ENCODE assay signal across 19 mouse cellular contexts in genomic region chr4:132797461-132797860, GRCm38 (mm10). TPM values are rescaled to one million over a fixed set of nuclear protein-coding genes. Genes with fewer than 3 reads are reported as not detected.
DNase-seq lines count a peak whose midpoint lies in the region; ATAC-seq and TF ChIP-seq lines count a peak whose summit lies in the region.
"Had no signal": no experiment of that assay in that cellular context is flagged by ENCODE, and none has a peak within 500 bp of the region (broad histone marks: within the 10 kb centered on the region; RNA-seq: fewer than 3 reads in every experiment).

No protein-coding gene starts in this region.

- peaks cover 9% of the 10 kb centered on the region; the same call in 1 of the 2 replicates for H3K27me3 ChIP-seq in intestine, postnatal 0 days (replicated peaks; ENCODE audit: control insufficient read depth, insufficient read depth, low read length)
- peaks cover 6% of the 10 kb centered on the region for H3K27me3 ChIP-seq in intestine, embryonic 15.5 days (replicated peaks)
- peaks cover 3% of the 10 kb centered on the region; the same call in 1 of the 2 replicates for H3K27me3 ChIP-seq in midbrain, embryonic 11.5 days (ENCODE audit: control insufficient read depth, insufficient read depth, low read length)
- H3K27me3 ChIP-seq in midbrain, embryonic 10.5 days (ENCODE audit: low read depth, poor library complexity, severe bottlenecking), result peaks cover 29% of the 10 kb centered on the region
- peaks cover 9% of the 10 kb centered on the region for H3K27me3 ChIP-seq in forebrain, embryonic 15.5 days

- 69% methylated on average over 1 of the region's 1 CpGs for WGBS in intestine, postnatal 0 days
- whole genome bisulfite sequencing in intestine, embryonic 15.5 days, result 67% methylated on average over 1 of the region's 1 CpGs
- WGBS in midbrain, embryonic 11.5 days, result 91% methylated on average over 1 of the region's 1 CpGs
- 85% methylated on average over 1 of the region's 1 CpGs for WGBS in midbrain, embryonic 10.5 days
- 91% methylated on average over 1 of the region's 1 CpGs for WGBS in forebrain, embryonic 15.5 days

- H3K9me3 ChIP-seq in intestine, postnatal 0 days (ENCODE audit: control insufficient read depth), result no peaks in the 10 kb centered on the region
- H3K9me3 ChIP-seq in intestine, embryonic 15.5 days, result no peaks in the 10 kb centered on the region
- no peaks in the 10 kb centered on the region for H3K9me3 ChIP-seq in midbrain, embryonic 11.5 days (ENCODE audit: control insufficient read depth, low read length)
- no peaks in the 10 kb centered on the region for H3K9me3 ChIP-seq in midbrain, embryonic 10.5 days (replicated peaks)
- H3K9me3 ChIP-seq in forebrain, embryonic 15.5 days, result no peaks in the 10 kb centered on the region
- H3K9me3 ChIP-seq: embryonic facial prominence, embryonic 10.5 days; forebrain, embryonic 13.5 days; heart, embryonic 12.5 days; hindbrain, embryonic 12.5 days had no signal

- no peak overlapping the region for H3K9ac ChIP-seq in intestine, postnatal 0 days (ENCODE audit: low read depth, low read length)
- no peak overlapping the region for H3K9ac ChIP-seq in intestine, embryonic 15.5 days
- no peak overlapping the region for H3K9ac ChIP-seq in midbrain, embryonic 11.5 days (ENCODE audit: low read length)
- no peak overlapping the region for H3K9ac ChIP-seq in forebrain, embryonic 15.5 days (replicated peaks)
- H3K9ac ChIP-seq: forebrain, embryonic 13.5 days; heart, embryonic 12.5 days; hindbrain, embryonic 12.5 days had no signal

- 0 out of 2 replicates have a peak, but pooled peaks have one; percentile 19 for TF ChIP-seq CTCF in intestine, postnatal 0 days (IDR thresholded peaks at IDR 0.05; ENCODE audit: low read depth)

- no peak for ATAC-seq in intestine, postnatal 0 days
- ATAC-seq in intestine, embryonic 15.5 days, result no peak
- no peak for ATAC-seq in midbrain, embryonic 11.5 days (ENCODE audit: low FRiP score)
- ATAC-seq in forebrain, embryonic 15.5 days (replicated peaks), result no peak
- ATAC-seq: forebrain, embryonic 13.5 days; hindbrain, embryonic 16.5 days; inflammation-experienced regulatory T-cells, adult 6 months had no signal

- no peak overlapping the region for H3K4me3 ChIP-seq in intestine, postnatal 0 days (ENCODE audit: low read depth, low read length)
- H3K4me3 ChIP-seq in intestine, embryonic 15.5 days (replicated peaks), result no peak overlapping the region
- H3K4me3 ChIP-seq in midbrain, embryonic 11.5 days (ENCODE audit: low read depth, low read length), result no peak overlapping the region
- no peak overlapping the region for H3K4me3 ChIP-seq in midbrain, embryonic 10.5 days
- no peak overlapping the region for H3K4me3 ChIP-seq in brown adipose tissue, adult 24 weeks (ENCODE audit: insufficient read depth, low read depth, low read length)
- H3K4me3 ChIP-seq in forebrain, embryonic 15.5 days, result no peak overlapping the region
- H3K4me3 ChIP-seq: embryonic facial prominence, embryonic 10.5 days; forebrain, embryonic 13.5 days; gastrocnemius, adult 2 months; heart, embryonic 12.5 days; hindbrain, embryonic 12.5 days had no signal

- DNase-seq in midbrain, embryonic 11.5 days (ENCODE audit: low spot score, missing footprints), result peak; percentile 81
- no peak for DNase-seq in midbrain, embryonic 10.5 days (ENCODE audit: low spot score)
- DNase-seq in natural killer cell, adult 2 months (ENCODE audit: low spot score in 2 of 2), result no peak
- DNase-seq: adrenal gland, postnatal 10 days; cerebellum, adult 18-20 months; cerebellum, postnatal 10 days; gastrocnemius, adult 2 months; gastrocnemius, postnatal 25 days had no signal

- H3K4me2 ChIP-seq in intestine, postnatal 0 days (replicated peaks; ENCODE audit: low read depth), result no peak overlapping the region
- H3K4me2 ChIP-seq in intestine, embryonic 15.5 days (replicated peaks), result no peak overlapping the region
- no peak overlapping the region for H3K4me2 ChIP-seq in midbrain, embryonic 11.5 days
- no peak overlapping the region for H3K4me2 ChIP-seq in forebrain, embryonic 15.5 days (replicated peaks)
- H3K4me2 ChIP-seq: forebrain, embryonic 13.5 days; heart, embryonic 12.5 days; hindbrain, embryonic 12.5 days had no signal

- 0 out of 2 replicates have a peak, but pooled peaks cover 4% of the 10 kb centered on the region for H3K4me1 ChIP-seq in intestine, postnatal 0 days (replicated peaks; ENCODE audit: control insufficient read depth, insufficient read depth, low read length)
- peaks cover 6% of the 10 kb centered on the region; the same call in 1 of the 2 replicates for H3K4me1 ChIP-seq in intestine, embryonic 15.5 days (replicated peaks)
- no peaks in the 10 kb centered on the region for H3K4me1 ChIP-seq in midbrain, embryonic 11.5 days (ENCODE audit: control insufficient read depth, insufficient read depth, low read length)
- H3K4me1 ChIP-seq in midbrain, embryonic 10.5 days, result peaks cover 15% of the 10 kb centered on the region
- H3K4me1 ChIP-seq in brown adipose tissue, adult 24 weeks (ENCODE audit: control insufficient read depth, insufficient read depth, insufficient read length, low read length), result peaks cover 7% of the 10 kb centered on the region; the same call in 1 of the 2 replicates
- H3K4me1 ChIP-seq in forebrain, embryonic 15.5 days, result 0 out of 2 replicates have a peak, but pooled peaks cover 6% of the 10 kb centered on the region

- H3K36me3 ChIP-seq in intestine, postnatal 0 days (ENCODE audit: control insufficient read depth, insufficient read depth), result no peaks in the 10 kb centered on the region
- no peaks in the 10 kb centered on the region for H3K36me3 ChIP-seq in intestine, embryonic 15.5 days
- no peaks in the 10 kb centered on the region for H3K36me3 ChIP-seq in midbrain, embryonic 11.5 days (ENCODE audit: control insufficient read depth, insufficient read depth, low read length)
- no peaks in the 10 kb centered on the region for H3K36me3 ChIP-seq in midbrain, embryonic 10.5 days
- H3K36me3 ChIP-seq in forebrain, embryonic 15.5 days, result no peaks in the 10 kb centered on the region
- H3K36me3 ChIP-seq: embryonic facial prominence, embryonic 10.5 days; heart, embryonic 12.5 days; hindbrain, embryonic 12.5 days had no signal

- H3K27ac ChIP-seq in intestine, postnatal 0 days (ENCODE audit: low read depth, low read length), result no peak overlapping the region
- no peak overlapping the region for H3K27ac ChIP-seq in intestine, embryonic 15.5 days
- H3K27ac ChIP-seq in midbrain, embryonic 11.5 days (ENCODE audit: low read depth, low read length), result no peak overlapping the region
- no peak overlapping the region for H3K27ac ChIP-seq in midbrain, embryonic 10.5 days (replicated peaks)
- H3K27ac ChIP-seq in brown adipose tissue, adult 24 weeks (replicated peaks; ENCODE audit: low read depth, low read length), result peak overlapping the region; percentile 45
- no peak overlapping the region for H3K27ac ChIP-seq in forebrain, embryonic 15.5 days (replicated peaks)
- H3K27ac ChIP-seq: embryonic facial prominence, embryonic 10.5 days; forebrain, embryonic 13.5 days; gastrocnemius, adult 2 months; hindbrain, embryonic 12.5 days had no signal

RNA-seq across cellular contexts. Expression of gene Themis2, which starts 1.3 kb away (rescaled TPM):
- polyA plus RNA-seq in intestine, postnatal 0 days (2015; fragmentation: Nextera tagmentation; extraction: Ambion mirVana), result 1.3 and 1.4 TPM in 2 replicates
- 1.7 and 2.0 TPM in 2 replicates for polyA plus RNA-seq in intestine, embryonic 15.5 days (2015; fragmentation: Nextera tagmentation; extraction: Ambion mirVana)
- 1.1 TPM in 2 replicates for polyA plus RNA-seq in midbrain, embryonic 11.5 days (2014; fragmentation: Nextera tagmentation; extraction: Ambion mirVana)
- 0.86 and 1.2 TPM in 2 replicates for polyA plus RNA-seq in midbrain, embryonic 10.5 days (2016; fragmentation: Nextera tagmentation; extraction: Ambion mirVana)
- 2.8 and 3.4 TPM in 2 replicates for polyA plus RNA-seq in brown adipose tissue, adult 24 weeks (2012; ENCODE audit: insufficient read depth, insufficient read length, missing spikeins)
- polyA plus RNA-seq in forebrain, embryonic 15.5 days (2015; fragmentation: Nextera tagmentation; extraction: Ambion mirVana), result 0.28 and 0.42 TPM in 2 replicates
- polyA plus RNA-seq: C2C12 had no signal

RNA-seq across cellular contexts. Expression of gene Rpa2, which starts 29.3 kb away (rescaled TPM):
- polyA plus RNA-seq in intestine, postnatal 0 days (2015; fragmentation: Nextera tagmentation; extraction: Ambion mirVana), result 26.6 and 27.9 TPM in 2 replicates
- polyA plus RNA-seq in intestine, embryonic 15.5 days (2015; fragmentation: Nextera tagmentation; extraction: Ambion mirVana), result 85.5 and 88.1 TPM in 2 replicates
- 164 TPM in 2 replicates for polyA plus RNA-seq in midbrain, embryonic 11.5 days (2014; fragmentation: Nextera tagmentation; extraction: Ambion mirVana)
- polyA plus RNA-seq in midbrain, embryonic 10.5 days (2016; fragmentation: Nextera tagmentation; extraction: Ambion mirVana), result 174 and 200 TPM in 2 replicates
- 3.5 and 6.6 TPM in 2 replicates for polyA plus RNA-seq in brown adipose tissue, adult 24 weeks (2012; ENCODE audit: insufficient read depth, insufficient read length, missing spikeins)
- polyA plus RNA-seq in forebrain, embryonic 15.5 days (2015; fragmentation: Nextera tagmentation; extraction: Ambion mirVana), result 63.2 and 69.4 TPM in 2 replicates

RNA-seq across cellular contexts. Expression of gene Smpdl3b, which starts 40.4 kb away (rescaled TPM):
- polyA plus RNA-seq in intestine, postnatal 0 days (2015; fragmentation: Nextera tagmentation; extraction: Ambion mirVana), result 2.9 TPM in 2 replicates
- polyA plus RNA-seq in intestine, embryonic 15.5 days (2015; fragmentation: Nextera tagmentation; extraction: Ambion mirVana), result 5.7 TPM in 2 replicates
- 2.1 and 2.4 TPM in 2 replicates for polyA plus RNA-seq in midbrain, embryonic 11.5 days (2014; fragmentation: Nextera tagmentation; extraction: Ambion mirVana)
- 2.3 and 2.9 TPM in 2 replicates for polyA plus RNA-seq in midbrain, embryonic 10.5 days (2016; fragmentation: Nextera tagmentation; extraction: Ambion mirVana)
- 0.92 TPM in 1 of 2 replicates, not detected in the other for polyA plus RNA-seq in brown adipose tissue, adult 24 weeks (2012; ENCODE audit: insufficient read depth, insufficient read length, missing spikeins)
- polyA plus RNA-seq in forebrain, embryonic 15.5 days (2015; fragmentation: Nextera tagmentation; extraction: Ambion mirVana), result 1.3 and 1.4 TPM in 2 replicates

RNA-seq across cellular contexts. Expression of gene Ppp1r8, which starts 45.5 kb away (rescaled TPM):
- polyA plus RNA-seq in intestine, postnatal 0 days (2015; fragmentation: Nextera tagmentation; extraction: Ambion mirVana), result 16.8 and 18.5 TPM in 2 replicates
- 50.4 and 54.1 TPM in 2 replicates for polyA plus RNA-seq in intestine, embryonic 15.5 days (2015; fragmentation: Nextera tagmentation; extraction: Ambion mirVana)
- polyA plus RNA-seq in midbrain, embryonic 11.5 days (2014; fragmentation: Nextera tagmentation; extraction: Ambion mirVana), result 118 and 119 TPM in 2 replicates
- 78.1 and 79.8 TPM in 2 replicates for polyA plus RNA-seq in midbrain, embryonic 10.5 days (2016; fragmentation: Nextera tagmentation; extraction: Ambion mirVana)
- 17.3 and 20.4 TPM in 2 replicates for polyA plus RNA-seq in brown adipose tissue, adult 24 weeks (2012; ENCODE audit: insufficient read depth, insufficient read length, missing spikeins)
- polyA plus RNA-seq in forebrain, embryonic 15.5 days (2015; fragmentation: Nextera tagmentation; extraction: Ambion mirVana), result 52.8 and 57.8 TPM in 2 replicates
